Mouse (Mus musculus) lung, embryonic 16.5 days (tissue): ENCODE measurements at regions not wholly inside any gene's neighbourhood (a gene's known extent, or its start where the extent isn't known, plus 50 kb on each side); places are given as distances from the start of the nearest gene placed in this dataset.
A peak's percentile ranks its signal among the peaks of the same experiment; 100 is the strongest.

Experiments
- ATAC-seq: fragments of 200-750 bp; cut with Nextera tagmentation; 2 replicates; pipeline ENCODE4 v1.8.0; 2017; ENCODE audit warnings: low read depth, mild to moderate bottlenecking, moderate library complexity
- H3K27ac ChIP-seq: fragments of 300-500 bp; sonication (generic); 2 replicates; pipeline ENCODE4 v1.5.1; 2014; ENCODE audit warnings: mild to moderate bottlenecking, control low read depth, low read length
- H3K27me3 ChIP-seq: fragments of 300-500 bp; sonication (generic); 2 replicates; pipeline ENCODE4 v1.6.1; 2014; ENCODE audit warnings: low read depth, low read length, mixed read lengths; ENCODE audit not compliant: control insufficient read depth, insufficient read depth
- H3K36me3 ChIP-seq: fragments of 300-500 bp; sonication (generic); 2 replicates; pipeline ENCODE4 v1.6.1; 2014; ENCODE audit warnings: low read length; ENCODE audit not compliant: control insufficient read depth, insufficient read depth
- H3K4me1 ChIP-seq: fragments of 300-500 bp; sonication (generic); replicated peaks from 2 replicates; pipeline ENCODE4 v1.6.1; 2014; ENCODE audit warnings: low read length, mixed read lengths; ENCODE audit not compliant: control insufficient read depth, insufficient read depth
- H3K4me2 ChIP-seq: fragments of 300-500 bp; sonication (generic); 2 replicates; pipeline ENCODE4 v1.6.1; 2014; ENCODE audit warnings: low read depth, low read length, control low read depth
- H3K4me3 ChIP-seq: fragments of 300-500 bp; sonication (generic); 2 replicates; pipeline ENCODE4 v1.5.1; 2014; ENCODE audit warnings: mild to moderate bottlenecking, low read length, control low read depth
- H3K9ac ChIP-seq: fragments of 300-500 bp; sonication (generic); 2 replicates; pipeline ENCODE4 v1.6.1; 2014; ENCODE audit warnings: low read length, control low read depth
- H3K9me3 ChIP-seq: fragments of 300-500 bp; sonication (generic); 2 replicates; pipeline ENCODE4 v1.6.1; 2016; ENCODE audit warnings: low read length; ENCODE audit not compliant: control insufficient read depth
- WGBS: fragments of 180-500 bp; shearing (Covaris S2); extraction: QIAGEN DNeasy Blood & Tissue Kit; methylation state at CpG from one replicate; pipeline ENCODE4 v1.1.7; 2014; 5-methylcytosine and 5-hydroxymethylcytosine counted together

GRCm38 (mm10) chr16:93110451-93110850 lies 284.5 kb upstream of the Runx1 start:
- peaks cover 2% of the 10 kb centered on the region; the same call in 1 of the 2 replicates for H3K9me3 ChIP-seq
- no peaks in the 10 kb centered on the region for H3K36me3 ChIP-seq
- no peak overlapping the region for H3K4me2 ChIP-seq
- no peak overlapping the region for H3K4me3 ChIP-seq
- H3K4me1 ChIP-seq: no peaks in the 10 kb centered on the region
- no peak overlapping the region for H3K9ac ChIP-seq
- no peak overlapping the region for H3K27ac ChIP-seq
- H3K27me3 ChIP-seq: no peaks in the 10 kb centered on the region
- 62% methylated on average over 6 of the region's 6 CpGs for WGBS
- ATAC-seq: no peak

GRCm38 (mm10) chr16:93109683-93110407 lies 283.9 kb upstream of the Runx1 start:
- Histone ChIP-seq H3K9me3 (peaks cover 2% of the 10 kb centered on the region; the same call in 1 of the 2 replicates), H3K9ac (no peak overlapping the region), H3K36me3 (no peaks in the 10 kb centered on the region), H3K27me3 (no peaks in the 10 kb centered on the region), H3K4me1 (no peaks in the 10 kb centered on the region), H3K4me3 (no peak overlapping the region), H3K4me2 (no peak overlapping the region), H3K27ac (no peak overlapping the region)
- no peak for ATAC-seq
- 54% methylated on average over 12 of the region's 12 CpGs for WGBS

- no peaks in the 10 kb centered on the region for H3K4me1 ChIP-seq
- WGBS: 82% methylated on average over 5 of the region's 5 CpGs
- H3K27ac ChIP-seq: no peak overlapping the region
- no peak for ATAC-seq
- no peak overlapping the region for H3K4me3 ChIP-seq
- no peaks in the 10 kb centered on the region for H3K27me3 ChIP-seq
- H3K4me2 ChIP-seq: no peak overlapping the region
- no peak overlapping the region for H3K9ac ChIP-seq
- H3K36me3 ChIP-seq: no peaks in the 10 kb centered on the region
- peaks cover 2% of the 10 kb centered on the region; the same call in 1 of the 2 replicates for H3K9me3 ChIP-seq
Measured at GRCm38 (mm10) chr16:93107524-93107845, 281.5 kb upstream of the Runx1 start.

GRCm38 (mm10) chr16:93106811-93107523 lies 281.0 kb upstream of the Runx1 start:
- 65% methylated on average over 13 of the region's 13 CpGs for WGBS
- H3K4me2 ChIP-seq: no peak overlapping the region
- peaks cover 2% of the 10 kb centered on the region; the same call in 1 of the 2 replicates for H3K9me3 ChIP-seq
- H3K36me3 ChIP-seq: no peaks in the 10 kb centered on the region
- H3K4me1 ChIP-seq: 0 out of 2 replicates have a peak, but pooled peaks cover 3% of the 10 kb centered on the region
- H3K27ac ChIP-seq: no peak overlapping the region
- H3K9ac ChIP-seq: no peak overlapping the region
- no peak for ATAC-seq
- no peaks in the 10 kb centered on the region for H3K27me3 ChIP-seq
- no peak overlapping the region for H3K4me3 ChIP-seq

GRCm38 (mm10) chr16:93102174-93102573 lies 276.2 kb upstream of the Runx1 start:
- Histone ChIP-seq H3K27me3 (no peaks in the 10 kb centered on the region), H3K27ac (no peak overlapping the region), H3K4me1 (peaks cover 7% of the 10 kb centered on the region), H3K4me3 (no peak overlapping the region), H3K36me3 (no peaks in the 10 kb centered on the region), H3K4me2 (no peak overlapping the region), H3K9me3 (no peaks in the 10 kb centered on the region), H3K9ac (no peak overlapping the region)
- ATAC-seq: no peak
- WGBS: 39% methylated on average over 3 of the region's 3 CpGs

- no peak overlapping the region for H3K4me2 ChIP-seq
- H3K36me3 ChIP-seq: no peaks in the 10 kb centered on the region
- H3K4me3 ChIP-seq: no peak overlapping the region
- H3K9me3 ChIP-seq: no peaks in the 10 kb centered on the region
- no peak for ATAC-seq
- H3K27me3 ChIP-seq: no peaks in the 10 kb centered on the region
- 50% methylated on average over 8 of the region's 8 CpGs for WGBS
- peaks cover 17% of the 10 kb centered on the region for H3K4me1 ChIP-seq
- no peak overlapping the region for H3K9ac ChIP-seq
- no peak overlapping the region for H3K27ac ChIP-seq
Measured at GRCm38 (mm10) chr16:93098057-93098456, 272.1 kb upstream of the Runx1 start.

GRCm38 (mm10) chr16:93096175-93096574 lies 270.2 kb upstream of the Runx1 start:
- no peak overlapping the region for H3K9ac ChIP-seq
- WGBS: 66% methylated on average over 5 of the region's 5 CpGs
- no peaks in the 10 kb centered on the region for H3K27me3 ChIP-seq
- H3K4me2 ChIP-seq: no peak overlapping the region
- H3K4me1 ChIP-seq: peaks cover 23% of the 10 kb centered on the region
- H3K4me3 ChIP-seq: no peak overlapping the region
- no peak for ATAC-seq
- no peak overlapping the region for H3K27ac ChIP-seq
- no peaks in the 10 kb centered on the region for H3K9me3 ChIP-seq
- no peaks in the 10 kb centered on the region for H3K36me3 ChIP-seq

GRCm38 (mm10) chr16:93092796-93093195 lies 266.8 kb upstream of the Runx1 start:
- Histone ChIP-seq H3K36me3 (no peaks in the 10 kb centered on the region), H3K4me2 (peak overlapping the region; percentile 38), H3K4me1 (peaks cover 23% of the 10 kb centered on the region), H3K4me3 (0 out of 2 replicates have a peak overlapping the region, but pooled peaks have one; percentile 14), H3K27me3 (no peaks in the 10 kb centered on the region), H3K27ac (peak overlapping the region; percentile 58), H3K9ac (no peak overlapping the region), H3K9me3 (no peaks in the 10 kb centered on the region)
- ATAC-seq: peak; percentile 68; the same call in 1 of the 2 replicates
- WGBS: 16% methylated on average over 7 of the region's 7 CpGs

- Histone ChIP-seq H3K27me3 (no peaks in the 10 kb centered on the region), H3K9me3 (no peaks in the 10 kb centered on the region), H3K4me2 (no peak overlapping the region), H3K9ac (no peak overlapping the region), H3K4me3 (no peak overlapping the region), H3K27ac (no peak overlapping the region), H3K36me3 (no peaks in the 10 kb centered on the region), H3K4me1 (no peaks in the 10 kb centered on the region)
- 83% methylated on average over 10 of the region's 10 CpGs for WGBS
- no peak for ATAC-seq
Measured at GRCm38 (mm10) chr16:93085227-93085883, 259.4 kb upstream of the Runx1 start.
